Mouse (Mus musculus) lung, postnatal 4 days (tissue): Measurements from ENCODE around the gene Traf7.
A peak's percentile ranks its signal among the peaks of the same experiment; 100 is the strongest.

Experiments
- DNase-seq, 2 experiments: peaks; one replicate each; pipeline ENCODE4 v3.0.0; 2021

The Traf7 gene

GRCm38 (mm10) chr17:24527723-24528559, at the start of gene Traf7:
Gene Traf7 (minus strand): TSS chr17:24527938.
- peak; percentile 94 for DNase-seq

- no peak for DNase-seq
Measured at GRCm38 (mm10) chr17:24573811-24574210, 46.1 kb upstream of the Traf7 start.

GRCm38 (mm10) chr17:24572651-24573245, 45.0 kb upstream of the Traf7 start:
- DNase-seq: no peak

GRCm38 (mm10) chr17:24569837-24570236, 42.1 kb upstream of the Traf7 start:
- DNase-seq: no peak

GRCm38 (mm10) chr17:24567034-24567779, 39.5 kb upstream of the Traf7 start:
- peak; percentile 70 to 78 for DNase-seq

GRCm38 (mm10) chr17:24565792-24566191, 38.1 kb upstream of the Traf7 start:
- DNase-seq: no peak

GRCm38 (mm10) chr17:24565092-24565491, 37.4 kb upstream of the Traf7 start:
- no peak for DNase-seq

- DNase-seq: no peak
Measured at GRCm38 (mm10) chr17:24564422-24564821, 36.7 kb upstream of the Traf7 start.

GRCm38 (mm10) chr17:24563638-24564037, 35.9 kb upstream of the Traf7 start:
- no peak for DNase-seq

GRCm38 (mm10) chr17:24561592-24561991, 33.9 kb upstream of the Traf7 start:
- DNase-seq: no peak

GRCm38 (mm10) chr17:24560301-24561028, 32.7 kb upstream of the Traf7 start:
- DNase-seq: no peak

- peak; percentile 55 to 77 for DNase-seq
Measured at GRCm38 (mm10) chr17:24559146-24559545, 31.4 kb upstream of the Traf7 start.

- DNase-seq: peak in 1 of 2 experiments; percentile 42
Measured at GRCm38 (mm10) chr17:24558600-24559099, 30.9 kb upstream of the Traf7 start.

- DNase-seq: peak; percentile 28 to 65
Measured at GRCm38 (mm10) chr17:24557091-24557490, 29.4 kb upstream of the Traf7 start.

GRCm38 (mm10) chr17:24551050-24551444, 23.3 kb upstream of the Traf7 start:
- DNase-seq: no peak

- peak; percentile 83 to 88 for DNase-seq
Measured at GRCm38 (mm10) chr17:24550416-24551049, 22.8 kb upstream of the Traf7 start.

- DNase-seq: peak; percentile 100
Measured at GRCm38 (mm10) chr17:24549618-24550415, 22.1 kb upstream of the Traf7 start, which contains the start of gene Pkd1. Gene Pkd1 (plus strand): TSS chr17:24549834.

- peak; percentile 63 to 66 for DNase-seq
Measured at GRCm38 (mm10) chr17:24548921-24549617, 21.3 kb upstream of the Traf7 start.

- no peak for DNase-seq
Measured at GRCm38 (mm10) chr17:24548435-24548834, 20.7 kb upstream of the Traf7 start.

GRCm38 (mm10) chr17:24546234-24546633, 18.5 kb upstream of the Traf7 start:
- DNase-seq: no peak
